Mouse (Mus musculus) myocyte (in vitro differentiated cells): ENCODE measurements at regions not wholly inside any gene's neighbourhood (a gene's known extent, or its start where the extent isn't known, plus 50 kb on each side); places are given as distances from the start of the nearest gene placed in this dataset.

ENCODE experiments used
- MAX ChIP-seq: IDR thresholded peaks from one replicate; pipeline ENCODE4 v1.6.1; 2011; ENCODE audit warnings: low read depth, mild to moderate bottlenecking, control low read depth
- POLR2A ChIP-seq: IDR thresholded peaks from one replicate; pipeline ENCODE4 v1.6.1; 2011; ENCODE audit warnings: low read depth, mild to moderate bottlenecking, control low read depth, moderate library complexity; ENCODE audit not compliant: insufficient read length
- REST ChIP-seq: IDR thresholded peaks from one replicate; pipeline ENCODE4 v1.6.1; 2011; ENCODE audit warnings: mild to moderate bottlenecking, control low read depth, moderate library complexity; ENCODE audit not compliant: insufficient read depth, insufficient read length
- TCF12 ChIP-seq: IDR thresholded peaks from one replicate; pipeline ENCODE4 v1.6.1; 2011; ENCODE audit warnings: mild to moderate bottlenecking, control low read depth; ENCODE audit not compliant: poor library complexity, insufficient read depth, severe bottlenecking

- TF ChIP-seq REST (no peak), POLR2A (no peak), TCF12 (no peak), MAX (no peak)
Measured at GRCm38 (mm10) chr11:41531971-41532896, 468.4 kb downstream of the Gabrg2 start.
